Mouse (Mus musculus) brain, embryonic 14.5 days (tissue): ENCODE measurements around the gene Col6a5.

Experiments
- CTCF ChIP-seq: fragments of 200-500 bp; IDR thresholded peaks from 2 replicates; pipeline ENCODE4 v1.5.1; 2012; ENCODE audit warnings: inconsistent platforms, mild to moderate bottlenecking, moderate library complexity, borderline replicate concordance; ENCODE audit not compliant: insufficient read depth, insufficient read length; ENCODE audit errors: extremely low read depth
- POLR2A ChIP-seq: fragments of 200-500 bp; IDR thresholded peaks from 2 replicates; pipeline ENCODE4 v1.6.1; 2012; ENCODE audit warnings: mild to moderate bottlenecking, inconsistent platforms, borderline replicate concordance; ENCODE audit not compliant: poor library complexity, insufficient read depth, insufficient read length, severe bottlenecking; ENCODE audit errors: extremely low read depth

DNA sequence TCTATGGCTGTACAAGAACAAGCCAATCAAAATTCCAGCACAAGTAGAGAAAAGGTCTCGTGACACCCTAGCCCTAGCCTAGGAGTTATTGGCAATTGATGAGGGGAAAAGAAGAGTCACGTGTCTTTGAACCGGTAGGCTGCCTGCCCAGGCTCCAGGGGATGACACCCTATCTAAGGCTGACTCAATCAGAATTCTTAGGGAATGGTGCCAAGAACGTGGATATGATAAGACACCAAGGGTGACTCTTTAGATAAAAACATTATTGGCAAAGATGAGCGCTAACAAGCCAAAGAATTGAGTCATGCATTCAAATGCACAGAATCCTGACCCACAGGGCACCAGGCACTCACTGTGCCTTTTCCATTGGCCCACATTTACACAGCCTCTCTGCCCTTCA, 10.5 kb upstream of the Col6a5 start:
- TF ChIP-seq CTCF (no peak), POLR2A (no peak)
